Mouse (Mus musculus): ENCODE results near the gene Clk1. TPM values are rescaled to one million over a fixed set of nuclear protein-coding genes. Genes with fewer than 3 reads are reported as not detected.
"Not testable (repeated sequence)": the region's sequence is repeated elsewhere in the genome, so short reads cannot be mapped to it uniquely, and the experiment has no call there.

The Clk1 gene
- polyA plus RNA-seq, 1 experiment from 2014 or later = 131 TPM

DNA sequence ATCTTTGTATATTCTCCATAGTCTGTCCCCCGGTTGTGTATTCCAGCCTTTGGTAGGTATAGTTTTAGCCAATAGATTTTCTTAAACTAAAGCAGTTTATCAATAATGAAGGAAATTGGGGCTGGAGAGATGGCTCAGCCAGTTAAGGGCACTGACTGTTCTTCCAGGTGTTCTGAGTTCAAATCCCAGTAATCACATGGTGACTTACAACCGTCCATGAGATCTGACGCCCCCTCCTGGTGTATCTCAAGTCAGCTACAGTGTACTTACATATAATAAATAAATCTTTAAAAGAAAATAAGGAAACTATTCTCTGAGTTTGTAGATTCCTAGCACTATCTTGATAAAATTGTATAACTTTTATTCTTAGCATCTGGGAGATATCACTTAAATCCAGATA, 28.5 kb downstream of the Clk1 start:
- Histone ChIP-seq H3K27ac (ENCODE audit: low read length) (no peak overlapping the region), H3K27me3 (replicated peaks; ENCODE audit: control insufficient read depth, insufficient read depth, low read length) (no peaks in the 10 kb centered on the region), H3K4me3 (ENCODE audit: low read length) (no peak overlapping the region), H3K4me1 (ENCODE audit: control insufficient read depth, insufficient read depth, low read length) (peaks cover 5% of the 10 kb centered on the region; the same call in 1 of the 2 replicates), H3K4me2 (ENCODE audit: low read depth, low read length) (no peak overlapping the region), H3K9me3 (ENCODE audit: control insufficient read depth, low read length) (no peaks in the 10 kb centered on the region), H3K9ac (ENCODE audit: low read depth, low read length) (no peak overlapping the region), H3K36me3 (ENCODE audit: control insufficient read depth, insufficient read depth, low read length) (peaks cover 14% of the 10 kb centered on the region; the same call in 1 of the 2 replicates)
- 93% methylated on average over 3 of the region's 3 CpGs for WGBS
- ATAC-seq = no peak

DNA sequence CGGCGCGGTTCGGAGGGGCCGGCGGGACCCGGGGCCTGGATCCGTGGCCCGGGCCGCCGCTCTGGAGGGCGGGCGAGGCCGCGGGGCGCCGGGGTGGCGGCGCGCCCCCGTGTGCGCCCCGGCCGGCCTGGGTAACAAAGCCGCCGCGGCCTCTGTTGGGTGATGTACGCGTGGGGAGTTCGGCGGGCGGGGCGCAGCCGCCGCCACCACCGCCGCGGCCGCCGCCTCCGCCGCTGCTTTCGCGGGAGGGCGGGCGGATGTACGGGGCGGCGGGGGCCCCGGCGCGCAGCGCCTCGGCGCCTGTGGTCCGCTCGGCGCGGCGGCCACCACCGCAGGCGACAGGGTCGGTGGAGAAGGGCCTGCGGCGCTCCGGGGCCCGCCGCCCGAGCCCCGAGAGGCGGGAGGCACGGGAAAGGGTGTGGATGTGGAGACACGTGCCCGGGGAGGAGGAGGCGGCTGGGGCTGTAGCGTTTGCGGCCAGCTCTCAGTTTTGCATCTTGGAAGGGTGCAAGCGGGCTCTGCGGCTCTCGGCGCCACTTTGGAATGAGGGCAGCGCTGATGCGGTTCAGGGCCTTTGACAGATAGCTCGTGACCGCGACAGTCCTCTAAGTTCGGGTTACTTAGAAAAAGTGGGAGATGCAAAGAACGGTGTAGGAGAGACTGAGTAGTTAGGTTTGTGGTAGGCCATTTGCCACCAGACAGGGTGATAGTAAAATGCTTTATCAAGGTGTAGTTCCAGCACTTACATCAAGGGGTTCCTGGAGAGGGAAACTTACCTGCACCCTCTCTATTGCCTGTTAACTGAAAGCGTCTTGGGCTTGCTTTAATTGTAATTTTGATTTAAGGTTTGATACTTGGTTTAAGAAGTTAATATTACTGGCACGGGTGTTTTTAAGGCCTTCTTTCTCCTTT, 30.3 kb downstream of the Clk1 start:
- Histone ChIP-seq H3K27me3 (replicated peaks; ENCODE audit: control insufficient read depth, insufficient read depth, low read length) (no peaks in the 10 kb centered on the region), H3K9ac (ENCODE audit: low read depth, low read length) (peak overlapping the region; percentile 98), H3K4me2 (ENCODE audit: low read depth, low read length) (peak overlapping the region; percentile 68), H3K4me1 (ENCODE audit: control insufficient read depth, insufficient read depth, low read length) (peaks cover 5% of the 10 kb centered on the region; the same call in 1 of the 2 replicates), H3K4me3 (ENCODE audit: low read length) (peak overlapping the region; percentile 90), H3K36me3 (ENCODE audit: control insufficient read depth, insufficient read depth, low read length) (peaks cover 10% of the 10 kb centered on the region; the same call in 1 of the 2 replicates), H3K9me3 (ENCODE audit: control insufficient read depth, low read length) (no peaks in the 10 kb centered on the region), H3K27ac (ENCODE audit: low read length) (peak overlapping the region; percentile 99)
- ATAC-seq = peak; percentile 67
- 1% methylated on average over 77 of the region's 90 CpGs for WGBS

DNA sequence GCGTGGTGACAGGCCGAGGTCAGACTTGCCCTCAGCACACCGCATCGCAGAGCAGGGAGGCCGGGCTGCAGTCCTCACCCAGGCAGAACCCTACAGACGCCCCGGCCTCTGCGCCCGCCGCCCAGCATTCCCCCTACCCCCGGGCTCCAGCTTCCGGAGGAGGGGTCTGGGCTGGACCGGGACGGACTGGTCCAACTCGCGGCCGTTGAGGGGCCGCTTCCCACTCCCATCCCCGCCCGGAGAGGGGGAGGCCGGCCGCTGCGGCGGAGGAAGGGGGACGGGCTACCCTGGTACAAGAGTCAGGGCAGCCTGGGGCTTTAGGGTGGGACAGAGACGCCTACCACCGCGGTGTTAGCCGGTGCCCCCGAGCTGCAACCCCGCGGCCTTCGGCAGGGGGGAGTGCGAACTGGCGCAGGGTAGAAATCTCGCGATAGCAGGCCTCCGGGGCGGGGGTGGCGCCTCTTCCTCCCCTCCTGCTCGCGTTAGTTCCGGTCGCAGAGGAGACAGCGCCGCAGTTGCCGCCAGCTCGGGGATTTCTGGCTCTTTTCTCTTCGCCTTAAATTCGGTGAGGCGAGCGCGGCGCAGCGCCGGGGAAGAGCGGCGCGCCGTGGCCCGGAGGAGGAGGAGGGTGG, 31.1 kb downstream of the Clk1 start, which contains the start of gene Bzw1:
TSS of gene Bzw1 (plus strand) at position 247 of the 632 bp plus-strand sequence.
- WGBS = under 1% methylated on average over 45 of the region's 61 CpGs
- H3K27me3 ChIP-seq (replicated peaks; ENCODE audit: control insufficient read depth, insufficient read depth, low read length) = no peaks in the 10 kb centered on the region
- H3K4me3 ChIP-seq (ENCODE audit: low read length) = peak within 1 kb of the TSS; percentile 90
- no peaks in the 10 kb centered on the region for H3K9me3 ChIP-seq (ENCODE audit: control insufficient read depth, low read length)
- H3K4me1 ChIP-seq (ENCODE audit: control insufficient read depth, insufficient read depth, low read length) = peaks cover 5% of the 10 kb centered on the region; the same call in 1 of the 2 replicates
- peak within 1 kb of the TSS; percentile 99 for H3K27ac ChIP-seq (ENCODE audit: low read length)
- H3K36me3 ChIP-seq (ENCODE audit: control insufficient read depth, insufficient read depth, low read length) = peaks cover 10% of the 10 kb centered on the region; the same call in 1 of the 2 replicates
- ATAC-seq = peak; percentile 98
- peak within 1 kb of the TSS; percentile 98 for H3K9ac ChIP-seq (ENCODE audit: low read depth, low read length)
- peak within 1 kb of the TSS; percentile 80 for H3K4me2 ChIP-seq (ENCODE audit: low read depth, low read length)

DNA sequence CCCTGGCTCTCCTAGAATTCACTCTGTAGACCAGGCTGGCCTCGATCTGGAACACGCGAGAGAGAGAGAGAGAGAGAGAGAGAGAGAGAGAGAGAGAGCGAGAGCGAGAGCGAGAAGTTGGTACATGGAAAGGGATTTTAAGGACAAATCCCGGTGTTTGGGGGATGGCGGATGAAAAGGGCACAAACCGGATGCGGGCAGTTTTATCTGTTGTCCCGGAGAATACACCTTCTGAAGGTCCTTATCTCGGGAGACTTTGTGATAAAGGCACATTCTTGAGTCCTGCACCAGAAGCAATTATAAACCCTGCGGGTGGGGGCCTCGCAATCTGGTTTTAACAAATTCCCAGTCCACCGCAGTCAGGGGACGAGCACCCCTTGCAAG, 31.6 kb downstream of the Clk1 start:
- no peaks in the 10 kb centered on the region for H3K27me3 ChIP-seq (replicated peaks; ENCODE audit: control insufficient read depth, insufficient read depth, low read length)
- H3K9ac ChIP-seq (ENCODE audit: low read depth, low read length) = peak overlapping the region; percentile 98
- H3K9me3 ChIP-seq (ENCODE audit: control insufficient read depth, low read length) = no peaks in the 10 kb centered on the region
- peaks cover 5% of the 10 kb centered on the region; the same call in 1 of the 2 replicates for H3K4me1 ChIP-seq (ENCODE audit: control insufficient read depth, insufficient read depth, low read length)
- H3K4me2 ChIP-seq (ENCODE audit: low read depth, low read length) = peak overlapping the region; percentile 80
- H3K27ac ChIP-seq (ENCODE audit: low read length) = peak overlapping the region; percentile 99
- WGBS = 1% methylated on average over 16 of the region's 16 CpGs
- H3K36me3 ChIP-seq (ENCODE audit: control insufficient read depth, insufficient read depth, low read length) = peaks cover 10% of the 10 kb centered on the region; the same call in 1 of the 2 replicates
- peak overlapping the region; percentile 90 for H3K4me3 ChIP-seq (ENCODE audit: low read length)
- ATAC-seq = no peak; the same call in 1 of the 2 replicates

DNA sequence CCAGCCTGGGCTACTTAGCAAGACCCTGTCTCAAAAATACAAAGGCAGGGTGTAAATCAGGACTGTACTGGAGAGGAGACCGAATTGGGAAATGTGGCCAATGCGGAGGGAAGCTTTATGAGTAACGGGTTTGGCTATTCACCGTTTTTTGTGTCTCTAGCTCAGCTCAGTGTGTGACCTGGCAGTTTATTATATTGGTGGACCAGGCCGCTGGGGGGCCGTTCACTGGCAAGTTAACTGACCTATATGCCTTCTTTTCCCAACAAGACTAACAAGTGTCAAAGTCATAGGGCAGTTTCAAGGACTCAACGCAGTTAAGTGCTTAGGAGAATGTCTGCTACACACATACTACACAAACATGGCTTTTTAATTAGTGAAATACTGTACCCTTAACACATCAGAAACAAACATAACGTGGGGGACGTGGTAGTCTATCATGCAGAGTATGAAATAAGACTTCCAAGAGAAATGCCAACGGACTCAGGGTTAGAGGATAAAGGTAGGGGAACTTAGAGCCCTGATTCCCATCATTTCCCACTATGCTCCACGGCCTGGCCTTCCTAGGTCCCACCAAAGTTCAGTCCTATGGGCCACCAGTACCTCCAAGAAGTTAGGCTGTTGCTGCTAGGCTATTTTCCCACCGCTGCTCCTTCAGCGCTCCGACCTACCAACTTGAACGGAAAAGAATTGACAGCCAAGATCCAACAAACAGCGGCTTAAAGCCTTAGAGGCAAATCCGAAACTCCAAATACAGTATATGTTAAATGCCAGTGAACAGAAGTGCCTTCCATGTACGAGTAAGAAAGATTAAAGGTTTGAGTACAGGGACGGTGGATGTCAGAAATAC, 32.2 kb downstream of the Clk1 start:
- peak overlapping the region; percentile 98 for H3K9ac ChIP-seq (ENCODE audit: low read depth, low read length)
- peaks cover 5% of the 10 kb centered on the region; the same call in 1 of the 2 replicates for H3K4me1 ChIP-seq (ENCODE audit: control insufficient read depth, insufficient read depth, low read length)
- peak overlapping the region; percentile 90 for H3K4me3 ChIP-seq (ENCODE audit: low read length)
- H3K4me2 ChIP-seq (ENCODE audit: low read depth, low read length) = peak overlapping the region; percentile 80
- no peak for ATAC-seq
- 42% methylated on average over 19 of the region's 19 CpGs for WGBS
- H3K27ac ChIP-seq (ENCODE audit: low read length) = peak overlapping the region; percentile 99
- H3K36me3 ChIP-seq (ENCODE audit: control insufficient read depth, insufficient read depth, low read length) = peaks cover 10% of the 10 kb centered on the region; the same call in 1 of the 2 replicates
- H3K27me3 ChIP-seq (replicated peaks; ENCODE audit: control insufficient read depth, insufficient read depth, low read length) = no peaks in the 10 kb centered on the region
- no peaks in the 10 kb centered on the region for H3K9me3 ChIP-seq (ENCODE audit: control insufficient read depth, low read length)

DNA sequence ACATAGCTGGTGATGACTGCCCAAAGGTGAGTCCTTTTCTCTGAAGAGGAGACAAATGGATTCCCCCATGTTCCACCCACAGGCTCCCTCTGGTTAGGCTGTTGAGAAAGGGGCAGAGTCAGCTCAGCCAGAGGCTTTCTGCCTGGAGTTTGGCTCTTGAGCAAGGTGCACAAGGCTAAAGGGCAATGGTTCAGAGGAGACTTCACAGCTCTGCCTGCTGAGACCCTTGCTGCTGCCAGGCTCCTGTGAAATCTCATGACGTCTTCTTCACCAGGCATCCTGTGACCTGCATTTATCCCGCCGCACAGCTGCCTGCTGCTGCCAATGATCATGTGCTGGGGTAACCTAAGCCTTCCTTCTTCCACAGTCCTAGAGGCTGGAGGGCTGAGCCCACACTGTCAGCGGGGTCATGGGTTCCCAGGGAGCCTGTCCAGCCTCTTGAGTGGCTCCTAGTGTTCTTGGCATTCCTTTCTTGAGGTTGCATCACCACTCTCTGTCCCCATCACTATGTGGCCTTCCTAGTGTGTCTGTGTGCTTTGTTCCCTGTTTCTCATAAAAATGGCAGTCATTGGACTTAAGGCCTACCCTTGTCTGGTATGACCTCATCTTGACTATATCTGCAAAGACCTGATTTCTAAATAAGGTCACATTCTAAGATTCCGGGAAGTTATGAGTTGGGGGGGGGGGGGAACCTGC, 41.1 kb downstream of the Clk1 start:
- Histone ChIP-seq H3K27me3 (replicated peaks; ENCODE audit: control insufficient read depth, insufficient read depth, low read length) (no peaks in the 10 kb centered on the region), H3K4me3 (ENCODE audit: low read length) (no peak overlapping the region), H3K4me2 (ENCODE audit: low read depth, low read length) (no peak overlapping the region), H3K9ac (ENCODE audit: low read depth, low read length) (no peak overlapping the region), H3K9me3 (ENCODE audit: control insufficient read depth, low read length) (no peaks in the 10 kb centered on the region), H3K27ac (ENCODE audit: low read length) (no peak overlapping the region), H3K4me1 (ENCODE audit: control insufficient read depth, insufficient read depth, low read length) (no peaks in the 10 kb centered on the region), H3K36me3 (ENCODE audit: control insufficient read depth, insufficient read depth, low read length) (no peaks in the 10 kb centered on the region)
- ATAC-seq = no peak
- 76% methylated on average over 5 of the region's 5 CpGs for WGBS

DNA sequence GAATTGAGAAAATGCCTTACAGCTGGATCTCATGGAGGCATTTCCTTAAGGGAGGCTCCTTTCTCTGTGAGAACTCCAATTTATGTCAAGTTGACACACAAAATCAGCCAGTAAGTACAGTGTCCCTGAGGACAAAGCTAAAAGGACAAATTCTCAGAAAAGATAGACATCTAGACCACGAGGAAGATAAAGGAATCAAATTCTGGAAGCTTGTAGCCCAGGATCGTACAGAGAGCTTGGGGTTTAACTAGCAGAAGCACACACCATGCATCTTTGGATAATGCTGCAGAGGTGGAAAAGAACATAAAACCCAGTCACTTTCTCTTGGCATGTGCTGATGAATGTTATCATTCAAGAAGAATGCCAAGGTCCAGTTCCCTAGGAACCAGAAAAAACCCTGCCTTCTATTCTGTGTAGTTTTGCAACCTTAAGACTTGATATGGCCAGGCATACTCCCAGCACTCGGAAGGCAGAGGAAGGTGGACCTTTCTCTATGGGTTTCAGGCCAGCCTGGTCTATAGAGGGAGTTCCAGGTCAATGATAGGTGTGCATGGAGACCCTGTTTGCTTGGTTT, 48.2 kb downstream of the Clk1 start:
- 82% methylated on average over 3 of the region's 3 CpGs for WGBS
- H3K27ac ChIP-seq (ENCODE audit: low read length) = no peak overlapping the region
- no peak overlapping the region for H3K4me3 ChIP-seq (ENCODE audit: low read length)
- ATAC-seq = no peak
- no peaks in the 10 kb centered on the region for H3K36me3 ChIP-seq (ENCODE audit: control insufficient read depth, insufficient read depth, low read length)
- no peaks in the 10 kb centered on the region for H3K9me3 ChIP-seq (ENCODE audit: control insufficient read depth, low read length)
- H3K4me2 ChIP-seq (ENCODE audit: low read depth, low read length) = no peak overlapping the region
- H3K27me3 ChIP-seq (replicated peaks; ENCODE audit: control insufficient read depth, insufficient read depth, low read length) = no peaks in the 10 kb centered on the region
- no peaks in the 10 kb centered on the region for H3K4me1 ChIP-seq (ENCODE audit: control insufficient read depth, insufficient read depth, low read length)
- H3K9ac ChIP-seq (ENCODE audit: low read depth, low read length) = no peak overlapping the region

DNA sequence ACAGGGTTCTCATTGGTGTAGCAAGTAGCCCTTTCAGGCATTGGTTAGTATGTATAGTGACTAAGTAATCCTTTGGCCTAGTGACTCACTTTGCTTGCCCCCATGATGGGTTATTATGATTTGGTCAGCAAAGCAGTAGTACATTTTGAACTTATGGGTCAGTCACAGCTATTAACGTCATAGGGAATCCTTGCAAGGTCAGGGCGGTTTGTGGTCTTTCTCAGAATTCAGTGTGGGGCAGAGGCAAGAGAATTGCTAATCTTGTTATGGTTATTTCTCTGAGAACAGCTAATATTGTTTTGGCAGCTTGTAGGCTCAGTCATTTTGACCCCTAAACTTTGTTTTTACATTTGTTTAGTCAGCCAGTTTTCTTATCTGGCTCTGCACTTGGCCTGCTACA, 49.6 kb downstream of the Clk1 start:
- not testable (repeated sequence) for H3K36me3 ChIP-seq (ENCODE audit: control insufficient read depth, insufficient read depth, low read length); H3K27ac ChIP-seq (ENCODE audit: low read length); H3K4me3 ChIP-seq (ENCODE audit: low read length); H3K9ac ChIP-seq (ENCODE audit: low read depth, low read length); H3K4me2 ChIP-seq (ENCODE audit: low read depth, low read length); H3K9me3 ChIP-seq (ENCODE audit: control insufficient read depth, low read length); ATAC-seq; H3K27me3 ChIP-seq (replicated peaks; ENCODE audit: control insufficient read depth, insufficient read depth, low read length); H3K4me1 ChIP-seq (ENCODE audit: control insufficient read depth, insufficient read depth, low read length)
- 80% methylated on average over 2 of the region's 2 CpGs for WGBS
